Mouse (Mus musculus): Measurements from ENCODE around the gene Kctd11.
A peak's percentile ranks its signal among the peaks of the same experiment; 100 is the strongest.

DNA sequence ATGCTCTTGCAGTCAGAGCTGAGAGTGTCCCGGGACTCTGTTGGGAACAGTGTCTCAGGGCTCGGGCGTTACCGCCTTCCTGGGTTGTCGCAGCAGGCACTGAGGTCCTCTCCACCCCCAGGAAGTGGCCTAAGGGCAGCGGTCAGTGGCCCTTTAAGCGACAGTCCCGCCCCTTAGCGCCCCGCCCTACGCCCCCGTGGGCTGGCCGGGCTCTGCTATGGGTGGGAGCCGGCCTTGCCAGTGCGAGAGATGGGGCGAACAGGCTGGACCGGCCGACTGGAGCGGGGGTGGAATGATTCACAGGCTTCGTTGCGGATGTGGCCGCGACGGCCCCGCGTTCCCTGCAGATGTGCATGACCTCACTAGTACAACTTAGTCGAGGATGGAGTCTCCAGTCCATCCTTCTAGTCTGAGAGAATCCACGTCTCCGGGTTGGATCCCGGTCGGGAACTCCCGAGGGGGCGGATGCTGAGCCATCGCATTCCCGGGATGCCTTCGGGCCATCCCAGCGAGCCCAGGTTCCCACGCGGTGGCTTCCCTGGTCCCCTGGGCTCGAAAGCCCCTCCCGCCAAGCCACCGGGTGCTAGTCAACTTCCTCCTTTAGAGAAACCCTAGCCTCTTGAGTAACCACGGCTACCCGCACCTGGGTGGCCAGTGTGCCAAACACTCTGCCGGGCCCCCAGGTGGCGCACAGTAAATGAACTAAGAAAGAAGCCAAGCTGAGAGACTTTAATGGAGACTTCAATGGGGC is at the start of gene Kctd11:
- TF ChIP-seq CTCF (IDR thresholded peaks at IDR 0.05; ENCODE audit: control insufficient read depth, insufficient read depth, insufficient replicate concordance, low read depth, low read length) (no peak), POLR2A (IDR thresholded peaks at IDR 0.05; ENCODE audit: control insufficient read depth, low read depth, low read length) (peak; percentile 33)
